Mouse (Mus musculus) embryonic fibroblast, embryonic 13.5 days (primary cell): ENCODE data around the gene Mettl26.

Source experiments
- CTCF ChIP-seq: IDR thresholded peaks from 2 replicates; pipeline ENCODE4 v1.5.1; 2011; ENCODE audit warnings: mild to moderate bottlenecking, control low read depth, low read length, moderate library complexity, borderline replicate concordance; ENCODE audit not compliant: insufficient read depth
- POLR2A ChIP-seq: IDR thresholded peaks from 2 replicates; pipeline ENCODE4 v1.6.1; 2011; ENCODE audit warnings: low read depth, mild to moderate bottlenecking, control low read depth, low read length, moderate library complexity

DNA sequence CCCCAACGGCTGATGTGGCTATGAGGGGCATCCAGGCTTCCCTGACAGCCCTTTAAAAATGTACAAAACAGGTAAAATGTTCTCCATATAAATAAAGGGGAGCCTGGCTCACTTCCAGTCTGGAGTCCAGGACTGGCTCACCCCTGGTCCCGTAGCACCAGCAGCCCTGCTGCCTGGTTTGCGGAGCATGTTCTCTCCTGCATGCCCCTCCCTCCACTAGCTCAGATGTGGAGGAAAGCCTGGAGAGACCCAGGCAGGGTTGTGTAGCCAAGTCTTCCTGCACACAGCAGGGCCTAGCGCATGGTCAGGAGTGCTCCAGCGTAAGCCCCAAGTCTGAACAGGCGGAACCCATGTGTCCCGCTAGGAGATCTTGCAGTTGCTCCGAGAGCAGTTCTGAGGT lies 8.4 kb downstream of the Mettl26 start:
- no peak for TF ChIP-seq CTCF
- TF ChIP-seq POLR2A = no peak
